Mouse (Mus musculus): Measurements from ENCODE around the gene Nsun2. TPM values are rescaled to one million over a fixed set of nuclear protein-coding genes. Genes with fewer than 3 reads are reported as not detected.

Gene Nsun2
- polyA plus RNA-seq, 1 experiment from 2014 or later: 172 TPM

DNA sequence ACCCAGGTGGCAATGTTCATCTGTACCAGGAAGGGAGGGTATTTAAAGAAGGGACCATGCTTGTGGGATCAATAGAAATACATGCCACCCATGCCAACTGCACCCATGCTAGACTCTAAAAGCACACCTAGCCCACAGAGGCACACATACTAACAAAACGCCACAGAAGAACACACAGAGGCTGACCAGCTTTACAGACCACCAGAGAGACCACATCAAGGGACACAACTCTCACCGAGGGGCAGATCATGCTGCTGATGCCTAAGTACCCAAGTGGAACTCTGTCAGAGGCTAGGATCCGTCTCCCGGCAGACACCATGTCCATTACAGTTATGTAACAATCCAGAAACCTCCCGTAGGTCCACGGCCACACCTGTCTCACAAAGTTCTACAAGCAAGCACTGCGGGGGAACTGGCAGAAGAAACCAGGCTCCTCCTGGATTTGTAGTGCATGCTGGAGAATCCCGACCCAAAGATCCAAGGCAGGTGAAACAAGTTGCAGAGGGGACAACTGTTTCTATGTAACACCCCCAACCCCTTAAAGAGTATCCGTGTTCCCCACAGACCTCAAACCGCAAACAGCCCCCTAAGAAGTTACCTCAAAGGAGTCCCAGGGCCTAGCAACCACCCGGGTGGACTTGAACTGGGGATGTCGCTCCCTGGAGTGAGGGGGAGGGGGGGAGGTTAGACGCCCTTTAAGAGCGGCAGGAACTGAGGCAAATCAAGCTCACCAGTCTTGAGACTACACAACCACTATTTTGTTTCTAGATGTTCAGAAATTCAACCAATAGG is 1.2 kb upstream of the Nsun2 start:
- Histone ChIP-seq H3K36me3 (peaks cover 30% of the 10 kb centered on the region), H3K9me3 (replicated peaks) (no peaks in the 10 kb centered on the region), H3K27ac (no peak overlapping the region), H3K27me3 (ENCODE audit: low read depth, poor library complexity, severe bottlenecking) (no peaks in the 10 kb centered on the region), H3K4me3 (peak overlapping the region; percentile 88), H3K4me1 (peaks cover 45% of the 10 kb centered on the region)
- 32% methylated on average over 14 of the region's 14 CpGs for WGBS
- no peak for DNase-seq (ENCODE audit: low spot score)

DNA sequence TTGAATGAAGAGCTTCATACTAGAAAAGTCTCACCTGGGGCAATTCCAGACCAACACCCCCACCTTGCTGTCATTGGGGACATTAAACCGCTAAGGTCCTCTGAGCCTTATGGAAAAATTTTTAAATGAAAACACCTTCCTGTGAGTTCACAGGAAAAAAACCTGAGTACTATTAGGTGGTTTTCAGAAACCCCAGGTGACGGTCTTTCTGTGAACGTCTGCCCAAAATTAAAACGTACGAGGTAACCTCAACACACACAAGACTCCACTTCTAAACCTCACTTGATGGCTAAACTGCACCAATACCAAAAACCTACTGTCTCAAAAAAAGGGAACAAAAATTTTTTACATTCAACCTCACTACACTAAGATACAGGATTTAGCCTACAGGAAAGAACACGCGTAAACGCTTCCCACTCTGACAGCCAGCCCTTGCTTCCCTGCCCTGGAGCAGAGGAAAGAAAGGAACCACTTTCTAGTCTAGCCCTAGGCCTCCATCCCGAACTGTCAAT is 597 bp upstream of the Nsun2 start:
- H3K9me3 ChIP-seq (replicated peaks): no peaks in the 10 kb centered on the region
- H3K4me1 ChIP-seq: peaks cover 43% of the 10 kb centered on the region
- H3K27me3 ChIP-seq (ENCODE audit: low read depth, poor library complexity, severe bottlenecking): no peaks in the 10 kb centered on the region
- 2% methylated on average over 9 of the region's 9 CpGs for WGBS
- peaks cover 30% of the 10 kb centered on the region for H3K36me3 ChIP-seq
- H3K27ac ChIP-seq: peak overlapping the region; percentile 98
- DNase-seq (ENCODE audit: low spot score): no peak
- H3K4me3 ChIP-seq: peak overlapping the region; percentile 88

DNA sequence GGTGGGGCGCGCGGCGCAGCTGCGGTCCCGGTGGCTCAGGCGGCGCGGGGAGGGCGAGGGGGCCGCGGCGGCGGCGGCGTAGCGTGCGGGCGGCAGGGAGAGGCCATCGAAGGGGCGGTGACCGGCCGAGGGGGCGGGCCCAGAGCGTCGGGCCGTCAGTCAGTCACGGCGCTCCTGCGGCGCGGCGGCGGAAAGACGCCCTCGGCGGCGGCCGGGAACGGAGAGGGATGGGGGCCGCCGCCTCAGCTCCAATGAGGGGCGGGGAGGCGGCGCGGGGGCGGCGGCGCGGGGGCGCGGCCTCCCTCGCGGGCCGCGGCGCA is 748 bp downstream of the Nsun2 start, which contains the start of gene Tent4a:
TSS of gene Tent4a (minus strand) at position 284 of the 320 bp plus-strand sequence.
- 8% methylated on average over 31 of the region's 57 CpGs for WGBS
- H3K4me1 ChIP-seq: peaks cover 55% of the 10 kb centered on the region
- DNase-seq (ENCODE audit: low spot score): no peak
- H3K9me3 ChIP-seq (replicated peaks): no peaks in the 10 kb centered on the region
- peak within 1 kb of the TSS; percentile 98 for H3K27ac ChIP-seq
- H3K27me3 ChIP-seq (ENCODE audit: low read depth, poor library complexity, severe bottlenecking): no peaks in the 10 kb centered on the region
- H3K4me3 ChIP-seq: peak within 1 kb of the TSS; percentile 88
- peaks cover 17% of the 10 kb centered on the region for H3K36me3 ChIP-seq

DNA sequence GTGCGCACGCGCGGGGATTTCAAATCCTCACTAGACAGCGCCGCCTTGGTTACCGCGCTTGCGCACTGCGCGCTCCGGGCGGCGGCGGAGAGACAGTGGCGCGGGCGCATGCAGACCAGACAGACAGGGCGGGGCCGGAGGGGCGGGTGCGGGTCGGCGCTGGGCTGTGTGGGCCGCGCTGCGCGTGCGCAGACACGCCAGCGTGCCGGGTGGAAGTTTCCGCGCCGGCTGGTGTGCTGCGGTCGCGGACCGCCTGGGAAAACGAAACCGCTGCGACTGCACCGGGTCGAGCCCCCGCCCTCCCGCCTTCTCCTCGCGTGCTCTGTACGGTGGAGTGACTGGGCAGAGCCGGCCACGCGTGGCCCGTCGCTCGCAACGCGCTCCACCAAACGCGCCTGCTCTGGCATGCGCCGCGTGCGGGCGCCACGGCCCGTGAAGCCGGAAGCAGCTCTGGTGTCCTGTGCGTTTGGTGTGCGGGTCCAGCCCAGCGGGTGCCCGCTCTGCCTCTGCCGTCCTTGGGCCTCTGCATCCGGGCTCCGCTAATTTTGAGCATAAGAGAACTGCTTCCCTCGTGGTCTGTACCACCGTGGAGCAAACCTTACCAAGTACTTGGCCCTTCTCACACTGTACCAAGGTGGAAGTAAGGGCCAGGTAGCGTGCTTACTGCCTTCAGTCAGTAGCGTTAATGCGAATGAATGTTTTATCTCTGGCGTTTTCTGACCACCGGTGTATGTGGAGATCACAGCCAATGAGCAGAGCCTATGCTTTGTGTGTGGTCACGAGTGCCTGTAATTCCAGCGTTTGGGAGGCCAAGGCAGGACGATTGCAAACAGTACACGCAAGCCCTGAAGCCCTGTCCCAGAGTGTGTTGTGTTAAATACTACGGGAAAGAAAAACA is 1.4 kb downstream of the Nsun2 start:
- peak; percentile 100 for DNase-seq (ENCODE audit: low spot score)
- Histone ChIP-seq H3K27ac (peak overlapping the region; percentile 98), H3K9me3 (replicated peaks) (no peaks in the 10 kb centered on the region), H3K36me3 (peaks cover 11% of the 10 kb centered on the region), H3K4me3 (peak overlapping the region; percentile 88), H3K4me1 (peaks cover 61% of the 10 kb centered on the region), H3K27me3 (ENCODE audit: low read depth, poor library complexity, severe bottlenecking) (no peaks in the 10 kb centered on the region)
- WGBS: under 1% methylated on average over 85 of the region's 86 CpGs

DNA sequence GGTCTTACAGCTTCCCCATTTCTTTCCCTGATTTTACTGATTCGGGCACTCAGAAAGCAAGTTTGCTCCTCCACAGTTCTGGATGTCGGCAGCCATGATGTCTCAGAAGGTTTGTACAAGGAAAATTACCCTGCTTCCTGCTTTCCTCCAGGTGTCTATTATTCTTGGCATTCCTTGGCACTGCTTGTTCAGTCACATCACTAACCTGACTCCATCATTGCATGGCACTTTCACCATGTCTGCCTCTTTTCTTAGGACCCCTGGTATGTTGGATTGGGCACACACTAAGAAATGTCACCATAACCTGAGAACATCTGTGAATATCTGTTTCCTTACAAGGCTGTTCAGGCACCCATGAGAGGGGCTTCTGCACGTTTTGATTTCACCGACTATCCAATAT is 2.5 kb downstream of the Nsun2 start:
- H3K27me3 ChIP-seq (ENCODE audit: low read depth, poor library complexity, severe bottlenecking): no peaks in the 10 kb centered on the region
- DNase-seq (ENCODE audit: low spot score): no peak
- H3K4me1 ChIP-seq: peaks cover 58% of the 10 kb centered on the region
- no peaks in the 10 kb centered on the region; the same call in 1 of the 2 replicates for H3K36me3 ChIP-seq
- 81% methylated on average over 4 of the region's 4 CpGs for WGBS
- H3K27ac ChIP-seq: peak overlapping the region; percentile 98
- H3K4me3 ChIP-seq: peak overlapping the region; percentile 88
- H3K9me3 ChIP-seq (replicated peaks): no peaks in the 10 kb centered on the region

DNA sequence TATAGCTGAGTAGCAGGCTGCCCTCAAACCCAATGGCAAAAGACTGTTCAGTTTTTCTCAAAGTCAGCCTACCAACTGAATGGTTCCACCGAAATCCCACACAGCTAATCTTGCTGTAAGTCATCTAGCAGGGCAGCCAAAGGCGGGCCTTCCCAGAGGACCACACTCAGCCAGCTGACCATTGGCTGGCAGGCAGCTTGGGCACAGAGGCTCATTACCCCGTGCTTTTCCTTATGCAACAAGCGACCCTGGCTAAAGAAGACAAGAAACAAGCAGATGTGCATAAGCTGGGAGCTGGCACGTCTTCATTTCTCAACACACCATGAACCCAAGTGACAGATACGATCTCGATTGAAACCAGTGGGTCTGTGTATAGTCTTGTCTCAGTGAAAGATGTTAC is 3.8 kb downstream of the Nsun2 start:
- peaks cover 45% of the 10 kb centered on the region for H3K4me1 ChIP-seq
- H3K36me3 ChIP-seq: no peaks in the 10 kb centered on the region
- no peak for DNase-seq (ENCODE audit: low spot score)
- WGBS: 79% methylated on average over 7 of the region's 7 CpGs
- no peak overlapping the region for H3K4me3 ChIP-seq
- H3K27me3 ChIP-seq (ENCODE audit: low read depth, poor library complexity, severe bottlenecking): no peaks in the 10 kb centered on the region
- H3K9me3 ChIP-seq (replicated peaks): no peaks in the 10 kb centered on the region
- no peak overlapping the region for H3K27ac ChIP-seq

DNA sequence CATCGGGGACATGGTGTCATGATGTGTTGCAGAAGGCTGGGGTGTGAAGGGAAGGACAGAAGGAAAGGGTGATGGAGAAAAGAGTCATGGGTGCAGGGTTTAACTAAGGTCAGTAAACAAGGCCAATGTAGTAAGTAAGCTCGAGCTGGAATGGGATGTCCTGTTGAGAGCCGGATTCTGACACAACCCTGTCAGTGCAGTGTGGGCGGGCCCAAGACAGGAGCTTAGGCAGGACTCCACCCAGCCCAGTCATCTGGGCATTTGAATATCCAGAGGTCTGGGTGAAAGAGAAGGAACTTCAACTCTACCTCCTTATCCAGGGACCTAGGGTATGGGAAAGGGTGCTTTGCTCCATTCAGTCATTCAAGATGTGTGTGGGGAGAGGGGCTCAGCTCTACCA is 4.8 kb downstream of the Nsun2 start:
- Histone ChIP-seq H3K27me3 (ENCODE audit: low read depth, poor library complexity, severe bottlenecking) (no peaks in the 10 kb centered on the region), H3K4me3 (peak overlapping the region; percentile 17; the same call in 1 of the 2 replicates), H3K4me1 (peaks cover 48% of the 10 kb centered on the region), H3K27ac (peak overlapping the region; percentile 53; the same call in 1 of the 2 replicates), H3K9me3 (replicated peaks) (no peaks in the 10 kb centered on the region), H3K36me3 (no peaks in the 10 kb centered on the region)
- peak; percentile 41 for DNase-seq (ENCODE audit: low spot score)
- WGBS: 21% methylated on average over 4 of the region's 4 CpGs

DNA sequence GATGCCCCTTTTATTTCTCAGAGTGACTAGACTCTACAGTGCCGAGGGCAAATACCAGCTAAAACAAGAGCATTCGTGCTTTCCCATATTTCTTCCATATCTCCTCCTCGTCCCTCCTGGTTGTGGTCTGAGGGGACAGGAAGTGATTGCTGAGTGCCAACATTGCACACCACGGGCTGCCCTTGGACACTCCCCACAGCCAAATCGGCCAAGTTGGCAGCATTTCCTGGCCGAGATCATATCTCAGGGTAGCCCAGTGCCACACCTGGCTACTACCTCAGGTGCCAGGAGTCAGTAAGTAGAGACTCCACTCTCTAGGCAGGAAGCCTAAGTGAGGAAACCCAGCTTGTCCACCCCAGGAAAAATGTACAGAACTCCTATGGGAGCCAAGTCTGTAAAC is 7.7 kb downstream of the Nsun2 start:
- Histone ChIP-seq H3K27me3 (ENCODE audit: low read depth, poor library complexity, severe bottlenecking) (0 out of 2 replicates have a peak, but pooled peaks cover 7% of the 10 kb centered on the region), H3K4me3 (no peak overlapping the region), H3K4me1 (peaks cover 48% of the 10 kb centered on the region), H3K27ac (no peak overlapping the region), H3K9me3 (replicated peaks) (no peaks in the 10 kb centered on the region), H3K36me3 (no peaks in the 10 kb centered on the region)
- no peak for DNase-seq (ENCODE audit: low spot score)
- WGBS: 92% methylated on average over 6 of the region's 6 CpGs

DNA sequence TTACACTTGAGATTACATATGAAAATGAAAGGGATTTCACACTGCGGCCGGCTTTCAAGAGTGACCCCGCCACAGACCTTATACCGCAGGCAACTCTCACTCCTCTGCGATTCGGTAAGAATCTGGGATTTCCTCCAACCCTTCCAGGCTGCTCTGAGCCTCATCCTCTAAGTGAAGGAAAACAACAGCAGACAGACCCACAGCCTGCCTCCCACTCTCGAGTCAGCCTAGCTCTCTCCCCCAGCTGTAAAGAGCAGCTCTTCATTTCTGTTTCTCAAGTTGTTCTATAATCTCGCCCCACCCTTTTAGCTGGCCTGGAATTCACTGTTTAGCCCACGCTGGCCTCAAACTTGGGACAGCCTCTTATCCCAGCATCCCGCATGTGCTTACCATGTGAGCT is 8.2 kb downstream of the Nsun2 start:
- Histone ChIP-seq H3K27ac (no peak overlapping the region), H3K36me3 (no peaks in the 10 kb centered on the region), H3K9me3 (replicated peaks) (no peaks in the 10 kb centered on the region), H3K4me1 (peaks cover 46% of the 10 kb centered on the region), H3K27me3 (ENCODE audit: low read depth, poor library complexity, severe bottlenecking) (0 out of 2 replicates have a peak, but pooled peaks cover 7% of the 10 kb centered on the region), H3K4me3 (no peak overlapping the region)
- no peak for DNase-seq (ENCODE audit: low spot score)
- 79% methylated on average over 10 of the region's 10 CpGs for WGBS

DNA sequence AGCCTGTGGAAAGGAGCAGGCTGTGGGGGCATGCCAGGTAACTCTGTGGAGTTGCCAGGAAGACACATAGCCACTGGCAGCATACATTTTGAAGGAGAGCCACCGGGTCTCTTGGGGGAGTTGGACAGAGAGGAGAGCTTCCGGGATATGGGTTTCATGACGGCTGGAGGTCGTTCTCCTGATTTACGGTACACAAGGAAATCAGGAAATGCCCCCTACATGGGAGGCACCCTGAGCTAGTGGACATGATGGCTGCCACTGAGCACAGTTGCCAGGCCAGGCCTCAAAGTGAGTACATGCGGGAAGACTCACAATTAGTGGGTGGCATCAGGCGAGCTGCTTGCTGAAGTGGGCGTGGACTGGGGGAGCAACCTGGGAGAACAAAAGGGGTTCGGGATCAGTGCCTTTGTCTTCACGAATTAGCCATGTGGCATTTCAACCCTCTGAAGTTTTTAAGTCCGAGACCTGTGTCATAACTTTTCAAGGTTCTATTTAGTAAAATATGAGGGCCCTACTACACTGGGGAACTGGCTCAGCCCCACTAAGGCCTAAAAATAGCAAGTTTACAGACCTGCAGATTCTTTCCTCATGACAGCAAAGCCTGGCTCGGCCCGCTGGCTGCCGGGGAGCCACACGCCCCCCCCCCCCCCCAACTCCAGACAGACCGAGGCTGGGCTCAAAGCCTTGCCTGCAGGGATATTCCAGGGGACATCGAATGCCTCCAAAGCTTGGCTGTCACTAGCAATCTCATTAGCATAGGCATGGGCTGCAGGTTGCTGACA is 9.2 kb downstream of the Nsun2 start:
- no peaks in the 10 kb centered on the region for H3K9me3 ChIP-seq (replicated peaks)
- no peak for DNase-seq (ENCODE audit: low spot score)
- peak overlapping the region; percentile 61 for H3K27ac ChIP-seq
- 0 out of 2 replicates have a peak, but pooled peaks cover 7% of the 10 kb centered on the region for H3K27me3 ChIP-seq (ENCODE audit: low read depth, poor library complexity, severe bottlenecking)
- no peaks in the 10 kb centered on the region for H3K36me3 ChIP-seq
- H3K4me3 ChIP-seq: no peak overlapping the region
- 45% methylated on average over 17 of the region's 17 CpGs for WGBS
- peaks cover 45% of the 10 kb centered on the region for H3K4me1 ChIP-seq

DNA sequence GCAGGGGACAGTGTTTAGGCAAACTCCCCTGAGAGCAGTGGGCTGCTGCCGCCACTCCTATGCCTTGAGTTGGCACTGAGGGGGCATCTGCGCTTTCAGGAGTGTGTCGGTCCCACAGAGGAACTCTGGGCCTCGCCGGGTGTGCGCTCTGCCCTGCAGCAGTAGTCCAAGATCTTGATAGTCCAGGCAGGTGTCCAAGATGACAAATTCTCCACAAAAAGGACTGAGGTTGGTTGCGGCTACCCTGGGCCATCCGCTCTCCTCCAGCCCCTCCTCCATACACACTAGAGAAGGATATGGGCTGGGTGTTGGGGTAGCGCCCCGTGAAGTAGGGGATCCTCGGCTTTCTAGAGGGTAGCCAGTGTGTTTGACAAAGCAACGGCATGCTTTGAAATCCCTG is 10.0 kb downstream of the Nsun2 start:
- 51% methylated on average over 12 of the region's 12 CpGs for WGBS
- DNase-seq (ENCODE audit: low spot score): no peak
- Histone ChIP-seq H3K9me3 (replicated peaks) (no peaks in the 10 kb centered on the region), H3K27ac (no peak overlapping the region), H3K36me3 (no peaks in the 10 kb centered on the region), H3K27me3 (ENCODE audit: low read depth, poor library complexity, severe bottlenecking) (0 out of 2 replicates have a peak, but pooled peaks cover 7% of the 10 kb centered on the region), H3K4me3 (peak overlapping the region; percentile 27), H3K4me1 (peaks cover 37% of the 10 kb centered on the region)

DNA sequence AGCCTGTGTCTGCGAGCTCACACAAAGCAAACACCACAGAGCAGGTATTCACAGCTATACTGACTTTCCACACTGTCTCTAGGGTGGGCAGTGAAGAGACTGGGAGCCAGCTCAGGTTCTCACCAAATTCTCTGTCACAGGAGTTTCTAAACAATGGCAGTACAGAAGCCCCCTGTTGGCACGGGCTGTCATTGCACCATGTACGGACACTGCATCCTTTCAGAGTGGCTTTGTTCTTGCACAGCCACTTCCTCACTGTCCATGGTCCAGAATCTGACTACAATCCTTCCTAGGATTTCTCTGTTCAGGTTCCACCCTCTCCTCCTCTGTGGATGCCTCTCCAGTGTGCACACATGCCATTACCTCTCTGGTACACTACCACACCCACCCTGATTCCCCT is 11.5 kb downstream of the Nsun2 start:
- no peaks in the 10 kb centered on the region for H3K9me3 ChIP-seq (replicated peaks)
- peaks cover 24% of the 10 kb centered on the region for H3K4me1 ChIP-seq
- peak; percentile 69 for DNase-seq (ENCODE audit: low spot score)
- no peak overlapping the region for H3K4me3 ChIP-seq
- no peaks in the 10 kb centered on the region for H3K36me3 ChIP-seq
- WGBS: 34% methylated on average over 3 of the region's 3 CpGs
- H3K27ac ChIP-seq: no peak overlapping the region
- H3K27me3 ChIP-seq (ENCODE audit: low read depth, poor library complexity, severe bottlenecking): 0 out of 2 replicates have a peak, but pooled peaks cover 7% of the 10 kb centered on the region

Measured in limb, embryonic 10.5 days (tissue).